Mouse (Mus musculus) thymus, postnatal 10 days (tissue): ENCODE results near the gene Runx2.
A peak's percentile ranks its signal among the peaks of the same experiment; 100 is the strongest.

ENCODE experiments used
- DNase-seq, 2 experiments: peaks; one replicate each; pipeline ENCODE4 v3.0.0; 2021; ENCODE audit warnings: low spot score in 2 of 2

Runx2 gene

DNA sequence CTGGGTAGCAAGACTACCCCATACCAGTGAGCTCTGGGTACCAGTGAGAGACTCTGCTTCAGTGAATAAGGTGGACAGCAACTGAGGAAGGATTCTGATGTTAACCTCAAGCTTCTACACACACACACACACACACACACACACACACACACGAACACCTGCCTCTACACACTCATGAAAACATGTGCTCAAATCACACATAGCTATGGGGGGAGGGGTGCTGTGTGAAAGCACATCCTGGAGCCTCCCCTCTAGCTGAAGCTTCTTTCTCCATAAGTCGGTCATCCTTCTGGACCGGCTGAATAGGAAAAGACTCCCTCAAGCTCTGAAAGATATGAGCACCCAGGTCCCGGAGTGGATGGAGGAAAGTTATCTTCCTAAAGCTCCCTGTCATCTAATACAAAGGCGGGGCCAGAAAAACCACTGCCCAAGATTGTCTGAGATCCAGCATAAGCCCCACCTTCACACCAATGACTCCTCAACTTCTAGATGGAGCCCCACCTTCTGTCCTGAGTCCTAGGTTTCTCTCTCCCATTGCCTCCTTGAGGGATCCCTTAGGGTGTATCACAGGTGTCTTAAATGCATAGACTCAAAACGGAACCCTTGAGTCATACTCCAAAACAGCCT, 152.4 kb downstream of the Runx2 start:
- DNase-seq = peak in 1 of 2 experiments; percentile 33

DNA sequence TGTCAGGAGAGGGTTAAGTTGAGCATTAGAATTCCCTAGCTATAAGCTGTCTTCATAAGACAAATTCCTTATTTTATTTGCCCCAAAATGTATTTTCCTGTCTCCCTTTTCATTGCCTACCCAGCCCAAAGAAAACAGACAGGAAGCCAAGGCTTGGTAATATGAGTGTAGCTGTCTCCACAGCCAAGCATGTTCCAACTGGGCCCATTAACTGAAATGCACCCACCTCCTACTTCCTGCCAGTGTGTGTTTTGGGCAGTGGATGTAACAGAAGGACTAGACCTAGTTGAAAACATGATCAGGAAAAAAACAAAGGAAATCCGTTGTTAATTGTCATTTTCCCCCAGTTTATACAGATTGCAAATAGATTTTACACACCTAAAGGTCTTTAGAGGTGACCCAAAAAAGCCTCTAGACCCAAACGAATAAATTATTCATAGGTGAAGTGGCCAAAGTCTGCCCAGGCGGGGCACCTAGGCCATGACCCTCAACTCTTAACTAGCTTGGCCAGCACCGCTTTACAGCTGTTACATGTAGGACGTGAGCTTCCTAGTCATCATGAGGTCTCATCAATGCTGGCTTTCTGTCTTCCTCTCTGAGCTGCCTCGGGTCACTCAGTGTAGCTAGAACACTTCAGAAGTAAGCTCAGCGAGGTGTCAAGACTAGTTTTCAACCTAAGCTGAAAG, 154.3 kb downstream of the Runx2 start:
- no peak for DNase-seq

DNA sequence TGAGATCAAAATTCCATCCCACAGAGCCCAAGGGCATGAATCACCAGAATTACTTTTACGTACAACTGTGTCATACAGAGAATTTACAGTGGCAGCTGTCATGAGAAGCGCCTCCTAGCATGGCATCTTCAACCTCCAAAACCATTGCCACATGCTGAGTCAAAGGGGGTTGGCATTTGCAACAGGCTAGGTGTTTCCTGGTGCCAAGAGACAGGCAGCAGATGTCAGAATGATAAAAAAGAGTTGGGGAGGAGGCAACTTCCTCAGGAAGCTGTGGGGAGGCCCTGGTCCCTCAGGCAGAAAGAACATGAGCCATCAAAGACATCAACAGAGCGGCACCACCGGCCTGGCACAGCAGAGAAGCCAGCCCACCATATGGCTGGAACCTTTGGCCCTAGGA, 160.1 kb downstream of the Runx2 start:
- DNase-seq = peak; percentile 71 to 79

DNA sequence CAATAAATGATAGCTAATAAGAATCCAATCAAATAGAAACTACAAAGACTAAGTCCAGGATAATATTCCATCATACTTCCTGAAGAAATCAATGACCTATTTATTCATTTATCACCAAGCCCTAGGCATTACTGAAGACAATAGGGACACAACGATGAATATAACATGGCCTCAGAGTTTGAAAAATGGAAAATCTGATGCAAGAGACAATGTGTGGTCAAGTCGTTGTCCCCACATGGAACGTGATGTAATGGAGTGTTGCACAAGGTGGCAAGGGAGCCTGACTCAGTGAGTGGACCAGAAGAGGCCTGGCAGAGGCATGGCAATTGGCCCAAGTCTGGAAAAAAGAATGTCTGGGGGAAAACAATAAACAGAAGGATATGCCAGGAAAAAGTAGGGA, 161.5 kb downstream of the Runx2 start:
- no peak for DNase-seq

DNA sequence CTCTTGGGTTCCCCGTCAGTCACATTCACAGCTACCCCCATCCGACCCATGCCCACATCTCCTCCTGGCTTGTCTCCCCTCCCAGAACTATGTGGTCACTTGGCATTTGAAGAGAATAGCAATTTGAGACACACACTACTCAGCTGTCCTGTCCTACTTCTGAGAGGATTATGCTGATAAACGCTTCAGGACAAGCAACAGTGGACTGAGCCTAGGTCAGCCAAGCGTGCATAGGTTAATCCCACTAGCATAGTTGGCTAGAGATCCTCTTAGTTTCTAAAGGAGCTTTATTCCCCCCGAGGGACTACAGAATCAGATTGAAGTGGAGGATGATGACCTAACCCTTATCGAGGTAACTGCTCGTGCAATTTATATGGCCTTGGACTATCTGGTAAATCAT, 162.5 kb downstream of the Runx2 start:
- DNase-seq = no peak

DNA sequence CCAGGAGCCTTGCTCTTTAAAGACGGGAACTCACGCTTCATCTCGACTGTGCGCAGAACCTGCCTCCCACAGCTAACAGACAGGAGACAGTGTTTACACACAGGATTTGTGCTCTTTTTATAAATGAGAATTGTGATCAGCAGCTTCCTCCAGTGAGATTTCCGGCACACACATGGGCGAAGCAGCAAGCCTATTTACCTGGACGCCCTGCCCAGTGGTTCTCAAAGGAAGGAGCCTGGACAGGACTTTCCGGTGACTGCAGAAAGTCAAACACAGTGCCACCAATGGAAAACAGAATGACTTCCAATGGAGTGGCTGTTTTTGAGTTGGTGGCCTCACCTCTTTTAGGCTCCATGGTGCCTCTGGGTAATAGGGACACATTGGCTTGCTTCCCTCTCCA, 163.0 kb downstream of the Runx2 start:
- no peak for DNase-seq

DNA sequence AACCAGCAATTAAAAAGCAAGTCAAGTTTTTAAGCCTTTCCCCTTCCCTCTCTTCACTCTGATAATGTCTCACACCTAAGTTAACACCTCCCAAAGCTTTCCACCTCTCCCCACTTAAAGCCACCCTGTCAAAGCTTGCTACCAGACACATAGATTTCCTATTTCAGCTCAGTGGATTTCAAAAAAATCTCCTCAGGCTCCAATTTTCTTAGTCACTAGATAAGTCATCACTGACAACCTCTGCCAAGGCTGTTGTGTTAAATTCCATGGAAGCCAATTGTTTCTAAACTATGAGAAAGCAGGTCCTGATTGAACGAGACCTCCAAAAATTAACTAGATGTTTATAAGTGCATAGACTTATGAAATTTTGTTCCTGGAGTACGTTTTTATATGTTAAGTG, 164.2 kb downstream of the Runx2 start:
- no peak for DNase-seq

DNA sequence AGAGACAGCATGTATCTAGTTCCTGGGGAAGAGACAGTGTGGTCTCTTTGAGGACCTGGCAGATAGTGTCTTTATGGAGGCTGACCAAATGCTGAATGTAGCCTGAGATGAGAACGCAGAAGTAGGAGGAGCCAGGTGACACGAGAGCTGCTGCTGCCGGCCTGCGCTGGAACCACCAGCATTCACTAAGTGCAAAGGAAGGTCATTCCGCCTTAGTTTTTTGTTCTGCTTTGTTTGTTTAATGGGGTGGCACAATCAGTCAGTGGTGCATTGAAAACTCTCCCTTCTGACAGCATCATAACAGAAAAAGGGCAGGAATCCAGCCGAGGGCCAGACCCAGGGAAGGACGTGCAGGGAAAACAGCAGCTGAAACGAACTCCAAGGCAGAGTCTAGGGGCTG, 165.5 kb downstream of the Runx2 start:
- no peak for DNase-seq

DNA sequence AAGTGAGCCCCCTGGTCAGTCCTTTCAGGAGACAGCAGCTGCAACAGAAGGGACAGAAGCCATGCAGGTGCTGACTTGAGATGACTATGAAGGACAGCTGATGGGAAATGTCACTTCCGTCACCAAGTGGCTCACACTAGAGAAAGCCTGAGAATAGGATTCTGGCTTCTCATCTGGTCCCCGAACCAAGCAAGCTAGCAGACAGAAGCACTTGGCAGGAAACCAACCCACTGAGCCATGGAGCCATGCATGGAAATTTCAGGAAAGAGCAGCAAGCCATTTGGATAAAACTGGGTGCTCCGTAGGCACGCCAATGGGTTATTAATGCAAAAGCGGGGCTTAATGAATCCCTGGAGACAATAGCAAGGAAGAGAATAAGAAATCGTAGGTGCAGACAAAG, 166.7 kb downstream of the Runx2 start:
- no peak for DNase-seq

DNA sequence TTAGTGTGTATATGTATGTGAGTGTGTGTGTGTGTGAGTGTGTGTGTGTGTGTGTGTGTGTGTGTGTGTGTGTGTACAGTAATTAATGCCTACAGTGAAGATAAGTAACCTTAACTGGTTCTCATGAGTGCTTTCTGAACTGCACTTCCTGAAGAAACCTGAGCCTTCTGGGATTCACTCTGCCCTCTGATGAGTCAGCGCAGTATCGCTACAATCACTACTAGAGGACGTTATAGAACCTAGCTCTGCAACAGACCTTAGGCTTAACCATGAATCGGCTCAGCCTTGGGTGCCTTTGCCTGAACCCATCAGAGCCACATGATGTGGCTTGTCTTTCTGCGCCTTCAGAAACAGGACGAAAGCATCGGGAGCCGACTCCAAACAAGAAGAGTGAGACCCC, 169.5 kb downstream of the Runx2 start:
- DNase-seq = no peak

DNA sequence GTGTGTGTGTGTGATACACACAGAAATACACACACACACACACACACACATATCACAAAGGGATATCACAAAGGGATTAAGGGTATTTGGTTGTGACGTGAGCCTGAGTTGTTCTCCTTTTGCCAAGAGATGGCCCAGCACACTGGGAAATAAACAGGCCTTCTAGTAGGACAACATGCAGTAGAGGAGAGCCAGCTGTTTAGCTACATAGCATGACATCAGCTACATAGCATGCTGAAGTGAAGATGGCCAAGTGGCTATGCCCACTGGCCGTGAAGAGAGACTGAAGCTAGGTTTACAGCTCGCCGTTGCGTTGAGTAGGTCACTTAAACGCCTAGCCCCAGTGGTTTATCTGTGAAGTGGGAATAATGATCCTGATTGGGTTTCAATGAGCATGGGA, 171.3 kb downstream of the Runx2 start:
- DNase-seq = no peak

DNA sequence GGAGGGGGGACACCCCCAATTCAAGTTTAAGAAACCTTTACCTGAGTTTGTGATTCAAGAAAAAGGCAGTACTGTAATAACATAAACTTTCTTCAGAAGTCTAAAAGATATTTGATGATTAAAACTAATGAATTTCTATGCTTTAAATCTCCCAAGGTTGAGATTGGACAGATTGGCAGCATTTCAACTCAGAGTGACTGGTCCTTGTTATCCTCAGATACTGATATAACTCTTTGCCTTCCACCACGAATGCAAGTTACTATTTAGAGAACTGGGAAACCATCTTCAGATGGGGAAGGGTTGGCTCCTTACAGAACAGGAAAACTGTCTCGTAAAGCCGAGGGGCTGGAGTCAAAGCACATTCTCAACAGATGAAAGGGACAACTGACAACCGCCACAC, 172.5 kb downstream of the Runx2 start:
- DNase-seq = no peak

DNA sequence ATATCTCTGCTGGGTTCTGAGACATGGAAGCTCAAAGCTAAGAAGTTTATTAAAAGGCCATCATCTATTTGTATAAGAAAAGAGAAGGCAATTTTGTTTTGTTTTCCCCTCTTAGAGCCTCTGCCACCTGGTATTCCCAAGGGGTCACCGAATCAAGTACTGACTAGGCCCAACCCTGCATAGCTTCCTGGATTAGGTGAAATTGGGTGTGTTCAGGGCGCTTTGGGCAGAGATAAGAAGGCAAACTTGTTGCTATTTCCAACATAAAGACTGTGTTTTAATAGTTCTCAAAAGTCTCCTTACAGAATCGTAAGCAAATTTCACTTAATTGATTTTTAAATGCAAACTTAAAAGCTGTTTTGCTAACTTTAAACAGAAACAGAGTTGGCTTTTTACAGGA, 173.7 kb downstream of the Runx2 start:
- no peak for DNase-seq

DNA sequence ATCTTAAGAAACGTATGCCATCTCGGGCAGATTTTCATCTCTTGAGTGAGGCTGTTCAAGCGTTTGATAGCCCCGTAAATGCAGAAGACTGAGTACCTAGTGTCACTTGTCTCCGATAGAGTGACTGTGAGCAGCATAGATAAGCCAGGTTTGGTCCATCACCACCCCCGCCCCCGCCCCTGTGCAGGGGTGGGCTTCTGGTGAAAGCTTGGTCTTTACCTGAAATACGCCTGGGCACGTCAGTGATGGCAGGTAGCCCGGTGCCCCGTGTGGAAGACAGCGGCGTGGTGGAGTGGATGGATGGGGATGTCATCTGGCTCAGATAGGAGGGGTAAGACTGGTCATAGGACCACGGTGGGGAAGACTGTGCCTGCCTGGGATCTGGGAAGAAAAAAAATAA, 175.2 kb downstream of the Runx2 start:
- DNase-seq = no peak

DNA sequence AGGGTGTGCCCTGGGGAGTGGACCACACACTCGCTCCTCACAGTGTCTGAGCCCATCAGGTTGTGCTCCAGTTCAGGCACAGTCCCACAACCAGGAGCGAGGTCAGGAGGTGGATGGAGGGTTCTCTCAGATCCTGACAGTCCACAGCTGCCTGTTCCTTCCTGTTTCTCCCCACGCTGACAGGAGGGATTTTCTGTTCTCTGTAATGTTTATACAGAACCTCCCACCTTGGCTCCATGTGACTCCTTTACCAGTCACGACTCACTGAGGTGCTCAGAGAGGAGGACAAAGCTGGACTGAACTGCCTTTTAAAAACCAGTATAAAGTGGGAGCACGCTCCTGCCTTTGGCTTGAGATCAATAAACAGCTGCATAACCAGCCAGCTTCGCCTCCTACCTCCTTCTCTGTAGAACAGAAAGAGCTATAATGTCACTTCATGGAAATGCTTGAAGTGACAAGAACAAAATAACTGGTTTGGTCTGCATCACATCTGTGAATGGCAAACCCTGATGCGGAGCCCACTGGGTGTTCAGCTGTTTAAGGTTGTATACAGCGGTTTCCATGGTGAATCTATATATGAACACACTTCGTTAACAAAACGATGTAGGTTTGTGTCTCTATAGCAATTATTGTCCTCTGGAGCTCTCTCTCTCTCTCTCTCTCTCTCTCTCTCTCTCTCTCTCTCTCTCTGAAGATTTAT, 177.3 kb downstream of the Runx2 start:
- DNase-seq = no peak

DNA sequence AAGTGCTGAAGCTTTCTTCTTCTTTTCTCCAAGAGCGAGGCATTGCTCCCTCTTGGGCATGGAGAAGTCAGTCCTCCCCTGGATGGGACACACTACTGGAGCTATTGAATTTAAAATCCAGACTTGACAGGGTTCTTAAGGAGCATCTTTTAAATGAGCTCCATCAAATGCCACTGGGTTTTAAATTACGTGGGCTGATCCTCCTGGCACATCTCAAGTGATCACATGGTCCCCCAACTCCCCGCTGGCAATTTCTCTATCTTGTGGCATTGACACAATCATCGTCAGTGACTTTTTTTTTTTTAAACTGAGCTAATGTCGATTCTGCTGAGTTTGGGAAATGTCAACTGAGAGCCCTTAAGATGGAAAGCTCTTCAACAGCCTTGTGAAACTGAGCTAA, 180.1 kb downstream of the Runx2 start:
- DNase-seq = no peak

DNA sequence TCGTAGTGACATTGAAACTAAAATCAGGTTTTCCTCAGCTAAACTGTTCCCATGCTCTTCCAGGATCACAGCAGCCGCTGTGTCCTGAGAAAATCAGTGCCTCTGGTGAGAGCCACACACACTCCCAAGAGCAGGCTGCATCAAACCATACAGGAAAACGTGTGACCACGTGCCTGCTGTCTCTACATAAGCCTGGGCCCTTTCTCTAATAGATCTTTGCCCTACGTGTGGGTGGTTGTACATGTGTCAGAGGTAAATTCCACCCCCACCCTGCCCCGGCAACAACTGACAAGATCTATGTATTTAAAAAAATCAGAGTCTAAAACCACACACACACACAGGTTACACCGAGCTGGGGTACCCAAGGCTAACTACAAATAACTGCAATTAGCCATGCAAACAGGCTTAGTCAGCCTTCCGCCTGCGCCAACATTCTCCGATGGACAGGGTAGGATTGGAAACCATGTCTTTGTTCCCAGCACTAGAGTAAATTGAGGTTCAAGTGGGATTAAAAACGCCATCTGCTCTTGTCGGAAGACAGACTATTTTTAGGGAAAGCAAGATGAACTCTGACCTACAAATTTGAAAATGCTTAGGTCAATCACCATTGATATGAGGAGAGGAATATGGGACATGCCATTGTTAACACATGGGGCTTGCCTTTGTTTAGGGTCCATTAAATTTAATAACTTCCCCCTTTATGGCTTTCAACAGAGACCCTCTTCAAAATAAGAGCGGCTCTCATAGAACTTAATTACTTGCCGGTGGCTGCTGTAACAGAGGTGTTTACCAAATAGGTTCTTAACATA, 180.8 kb downstream of the Runx2 start:
- no peak for DNase-seq

DNA sequence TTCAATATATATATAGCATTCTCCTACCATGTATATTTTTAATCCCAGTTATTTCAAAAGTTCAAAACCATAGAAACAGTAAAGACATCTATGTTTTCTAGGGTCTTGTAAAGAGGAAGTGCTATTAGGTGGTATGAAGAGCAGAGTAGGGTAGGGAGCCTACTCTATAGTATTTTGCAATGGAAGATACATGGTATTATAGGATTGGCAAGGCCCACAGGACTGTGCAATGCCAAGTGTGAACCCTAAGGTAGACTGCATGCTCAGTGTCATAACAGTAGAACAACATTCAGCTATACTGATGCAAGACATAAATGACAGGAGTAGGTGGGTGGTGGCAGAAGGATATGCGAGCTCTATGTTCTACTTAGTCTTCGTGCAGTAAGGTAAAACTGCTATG, 181.7 kb downstream of the Runx2 start:
- no peak for DNase-seq

DNA sequence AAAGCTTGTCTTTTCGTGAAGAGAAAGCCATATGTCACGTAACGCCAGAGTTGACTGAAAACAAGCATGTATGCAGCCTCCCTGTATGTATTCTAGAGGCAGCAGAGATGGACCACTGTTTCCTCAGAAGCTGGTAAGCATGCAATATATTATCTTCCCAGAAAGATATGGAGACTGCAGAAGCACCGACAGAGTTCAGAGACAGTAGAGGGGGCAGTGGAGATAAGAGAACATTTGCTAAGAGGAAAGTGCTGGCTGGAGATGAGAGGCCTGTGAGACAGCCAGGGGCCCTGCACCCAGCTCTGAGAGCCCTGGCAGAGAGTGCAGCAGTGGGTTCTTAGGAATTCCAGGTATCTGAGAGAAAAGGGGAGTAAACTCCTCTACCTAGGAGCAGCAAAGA, 182.3 kb downstream of the Runx2 start:
- DNase-seq = no peak

DNA sequence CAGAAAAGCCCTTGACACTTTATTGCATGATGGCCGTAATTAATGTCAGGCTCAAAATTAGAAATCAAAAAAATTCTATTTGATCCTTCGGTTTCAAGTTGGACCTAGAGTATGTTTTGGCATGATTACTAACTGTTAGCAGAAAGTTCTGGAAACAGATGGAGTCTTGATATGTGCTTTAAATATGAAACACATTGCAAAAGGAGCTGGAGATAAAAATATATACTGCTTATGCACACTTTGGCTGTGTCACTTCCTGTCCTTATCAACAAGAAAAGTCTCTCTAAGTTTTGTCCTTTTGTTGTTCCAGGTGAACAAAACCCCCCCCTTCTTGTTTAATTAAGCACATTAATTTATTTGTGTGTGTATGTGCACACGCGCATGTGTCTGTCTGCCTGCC, 183.0 kb downstream of the Runx2 start:
- no peak for DNase-seq

DNA sequence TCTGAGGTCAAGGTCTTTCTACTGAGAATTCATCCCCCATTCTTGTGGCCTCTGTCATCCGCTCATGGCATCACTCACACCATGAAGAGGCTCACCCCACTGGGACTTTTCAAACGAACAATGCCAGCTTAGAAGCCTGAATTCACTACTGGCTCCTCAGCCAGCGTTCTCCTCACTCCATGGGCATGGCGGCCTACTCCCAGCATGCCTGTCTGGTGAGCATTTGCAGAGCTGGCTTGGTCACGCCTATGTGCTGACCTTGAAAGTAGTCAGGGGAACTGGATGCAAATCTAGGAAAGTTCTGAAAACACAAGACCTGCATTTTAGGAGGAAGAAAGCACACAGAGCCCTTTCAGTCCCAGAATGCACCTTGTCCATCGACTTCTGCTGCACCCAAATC, 187.3 kb downstream of the Runx2 start:
- no peak for DNase-seq

DNA sequence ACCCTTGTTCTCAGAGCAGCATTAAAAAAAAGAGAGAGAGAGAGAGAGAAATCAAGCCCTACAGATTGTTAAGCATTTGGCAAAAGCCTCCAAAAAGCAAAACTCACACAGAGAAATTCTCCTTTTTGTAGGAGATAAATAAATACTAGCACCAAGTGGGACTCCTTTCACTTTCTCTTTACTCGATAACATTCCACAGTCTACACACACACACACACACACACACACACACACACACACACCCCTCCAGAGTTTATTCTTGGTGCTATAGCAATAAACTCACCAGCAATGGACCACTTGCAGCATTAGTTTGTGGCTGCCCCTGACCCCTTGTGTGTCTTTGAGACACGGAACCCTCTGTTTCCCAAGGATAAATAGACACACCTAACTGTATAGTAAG, 190.9 kb downstream of the Runx2 start:
- DNase-seq = no peak

DNA sequence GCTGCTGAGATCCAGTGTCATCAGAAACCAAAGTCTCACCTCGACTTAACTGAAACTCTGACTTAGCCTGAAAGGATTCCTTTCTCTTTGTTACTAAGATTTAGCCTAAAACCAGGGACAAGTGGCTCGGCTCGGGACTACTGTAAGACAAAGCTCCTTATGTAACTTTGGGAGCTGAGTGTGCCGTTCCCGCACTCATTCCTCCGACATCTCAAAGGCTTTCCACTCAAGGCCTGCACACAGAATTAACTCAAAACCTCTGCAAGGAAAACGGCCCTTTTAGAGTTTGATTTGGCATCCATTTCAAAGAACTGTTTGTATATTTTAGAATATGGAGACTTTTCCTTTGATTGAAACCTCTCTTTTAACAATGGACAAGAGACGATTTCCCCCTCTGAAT, 191.3 kb downstream of the Runx2 start:
- DNase-seq = no peak
